Mouse (Mus musculus): ENCODE results near the gene Acox1.

The Acox1 gene

GRCm38 (mm10) chr11:116210696-116211095, 11.9 kb upstream of the Acox1 start:
- DNase-seq (ENCODE audit: low spot score) = peak; percentile 87

- DNase-seq (ENCODE audit: low spot score) = peak; percentile 61
Measured at GRCm38 (mm10) chr11:116209257-116209656, 10.4 kb upstream of the Acox1 start.

GRCm38 (mm10) chr11:116208660-116209059, 9.8 kb upstream of the Acox1 start:
- no peak for DNase-seq (ENCODE audit: low spot score)

GRCm38 (mm10) chr11:116206678-116207077, 7.8 kb upstream of the Acox1 start:
- DNase-seq (ENCODE audit: low spot score) = no peak

- DNase-seq (ENCODE audit: low spot score) = no peak
Measured at GRCm38 (mm10) chr11:116203150-116203549, 4.3 kb upstream of the Acox1 start.

- DNase-seq (ENCODE audit: low spot score) = no peak
Measured at GRCm38 (mm10) chr11:116201151-116201550, 2.3 kb upstream of the Acox1 start.

- DNase-seq (ENCODE audit: low spot score) = no peak
Measured at GRCm38 (mm10) chr11:116198132-116198531, 713 bp downstream of the Acox1 start.

DNA sequence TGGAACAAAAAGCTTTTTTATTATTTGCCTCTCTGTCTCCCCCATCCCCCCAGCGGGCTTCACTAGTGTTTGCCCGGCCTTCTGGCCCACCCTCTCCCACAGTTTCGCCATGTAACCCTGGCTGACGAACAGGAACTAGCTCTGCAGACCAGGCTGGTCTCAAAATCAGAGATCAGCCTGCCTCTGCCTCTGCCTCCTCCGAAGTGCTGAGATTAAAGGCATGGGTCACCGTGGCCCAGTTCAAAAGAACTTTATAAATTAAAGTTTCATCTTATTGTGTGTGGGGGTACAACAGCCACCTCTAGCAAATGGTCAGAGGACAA, 1.3 kb downstream of the Acox1 start:
- no peak for DNase-seq (ENCODE audit: low spot score)

DNA sequence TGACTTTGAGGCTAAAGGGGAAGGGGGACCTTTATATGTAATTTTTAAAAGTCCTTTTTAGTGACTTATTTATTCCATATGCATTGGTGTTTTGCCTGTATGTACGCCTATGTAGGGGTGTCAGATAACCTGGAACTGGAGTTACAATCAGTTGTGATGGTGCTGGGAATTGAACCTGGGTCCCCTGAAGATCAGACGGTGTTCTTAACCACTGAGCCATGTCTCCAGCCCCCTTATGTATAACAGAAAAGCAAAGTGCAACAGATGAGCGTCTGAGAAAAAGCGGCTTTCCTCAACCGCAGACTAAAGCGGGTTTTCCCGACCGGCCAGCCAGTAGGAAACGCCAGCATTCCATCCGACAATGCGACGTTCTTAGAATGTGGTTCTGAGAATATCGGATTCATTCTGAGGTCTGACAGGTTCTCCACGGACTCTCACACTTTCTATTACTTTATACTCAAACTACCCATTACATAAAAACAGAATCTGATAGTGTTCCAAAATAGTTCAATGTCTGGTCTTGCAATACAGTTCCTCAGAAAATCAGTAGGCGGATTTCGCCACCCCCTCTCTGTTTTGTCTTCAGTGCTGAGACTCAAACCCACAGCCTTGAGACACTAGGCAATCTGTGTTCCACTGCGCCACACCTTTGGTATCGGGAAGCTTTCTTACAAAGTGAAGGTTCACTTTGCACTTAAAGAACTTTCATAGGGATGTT, 1.8 kb downstream of the Acox1 start:
- no peak for DNase-seq (ENCODE audit: low spot score)

DNA sequence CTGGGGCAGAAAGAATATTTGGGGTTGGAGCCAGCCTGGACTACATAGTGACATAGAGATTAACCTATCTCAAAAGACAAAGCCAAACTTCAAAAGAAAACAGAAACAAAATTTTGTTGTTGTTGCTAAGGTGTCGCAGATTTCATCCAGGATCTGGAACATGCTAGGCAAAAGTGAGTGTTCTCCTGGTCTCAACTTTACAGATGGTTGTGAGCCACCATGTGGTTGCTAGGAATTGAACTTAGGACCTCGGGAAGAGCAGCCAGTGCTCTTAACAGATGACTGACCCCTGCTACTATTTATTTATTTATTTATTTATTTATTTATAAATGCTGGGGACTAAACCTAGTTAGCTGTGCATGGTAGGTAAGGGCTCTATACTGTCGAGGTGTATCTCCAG, 2.5 kb downstream of the Acox1 start:
- DNase-seq (ENCODE audit: low spot score) = no peak

- DNase-seq (ENCODE audit: low spot score) = peak; percentile 76
Measured at GRCm38 (mm10) chr11:116195252-116195651, 3.6 kb downstream of the Acox1 start.

DNA sequence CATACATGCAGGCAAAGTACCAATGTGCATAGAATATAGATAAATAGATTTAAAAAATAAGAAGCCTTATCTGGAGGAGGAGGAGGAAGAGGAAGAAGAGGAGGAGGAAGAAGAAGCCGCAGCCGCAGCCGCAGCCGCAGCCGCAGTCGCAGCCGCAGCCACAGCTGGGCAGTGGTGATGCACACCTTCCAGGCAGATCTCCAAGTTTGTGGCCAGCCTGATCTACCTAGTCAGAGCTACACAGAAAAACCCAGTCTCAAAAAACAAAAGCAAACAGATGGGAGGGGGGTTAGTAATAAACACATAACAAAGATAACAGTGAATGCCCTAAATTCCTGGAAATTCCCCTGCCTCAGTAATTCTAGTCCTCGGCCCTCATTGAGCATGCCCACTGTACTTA, 4.2 kb downstream of the Acox1 start:
- no peak for DNase-seq (ENCODE audit: low spot score)

DNA sequence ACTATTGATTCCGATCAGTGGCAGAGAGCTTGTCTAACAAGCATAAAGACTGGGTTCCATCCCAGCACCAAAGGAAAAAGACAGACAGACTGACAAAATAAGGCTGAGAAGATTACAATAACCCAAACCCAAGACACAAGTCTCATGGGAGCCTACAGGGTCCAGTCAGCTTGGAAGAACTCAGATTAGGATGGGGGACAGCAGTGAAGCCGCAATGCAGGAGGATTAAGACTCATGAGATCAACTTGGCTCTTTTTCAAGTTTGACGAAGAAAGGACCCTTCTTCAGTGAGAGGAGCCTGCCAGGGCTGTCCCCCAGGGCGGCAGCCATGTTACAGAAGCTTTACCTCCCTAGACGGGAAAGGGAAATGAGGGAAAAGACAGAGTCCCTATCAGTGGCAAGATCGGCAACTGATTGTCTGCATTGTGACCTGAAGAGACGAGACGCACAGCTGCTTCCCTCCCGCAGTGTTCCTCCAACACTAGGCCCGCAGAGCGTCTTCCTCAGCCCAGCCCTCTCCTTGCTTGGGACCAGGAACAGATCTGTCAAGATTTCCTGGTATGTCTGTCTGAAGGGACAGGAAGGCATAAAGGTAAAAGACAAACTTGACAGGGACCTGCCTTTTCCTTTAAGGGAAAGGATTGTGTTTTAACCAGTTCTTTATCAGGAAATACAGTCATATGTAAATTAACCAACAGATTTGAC, 11.5 kb downstream of the Acox1 start:
- DNase-seq (ENCODE audit: low spot score) = no peak

- DNase-seq (ENCODE audit: low spot score) = no peak
Measured at GRCm38 (mm10) chr11:116186360-116186759, 12.5 kb downstream of the Acox1 start.

DNA sequence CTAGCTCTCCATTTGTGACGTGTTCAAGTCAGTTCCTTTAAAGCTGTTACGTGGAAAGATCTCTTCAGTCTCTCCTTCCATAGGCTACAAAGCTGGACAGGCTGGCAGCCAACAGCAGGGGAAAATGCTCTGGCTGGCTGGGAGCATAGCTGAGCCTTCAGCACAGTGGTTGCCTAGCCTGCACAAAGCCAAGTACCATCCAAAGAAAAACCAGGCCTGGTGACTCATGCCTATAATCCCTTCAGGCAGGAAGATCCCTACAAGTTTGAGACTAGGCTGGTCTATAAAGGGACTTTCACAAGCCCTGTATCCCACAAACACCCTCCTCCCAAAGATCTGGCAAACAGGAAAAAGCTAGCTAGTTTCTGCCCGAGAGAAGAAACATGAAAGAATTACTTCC, 13.0 kb downstream of the Acox1 start:
- no peak for DNase-seq (ENCODE audit: low spot score)

GRCm38 (mm10) chr11:116178411-116179121, 20.3 kb downstream of the Acox1 start:
- DNase-seq (ENCODE audit: low spot score) = no peak

DNA sequence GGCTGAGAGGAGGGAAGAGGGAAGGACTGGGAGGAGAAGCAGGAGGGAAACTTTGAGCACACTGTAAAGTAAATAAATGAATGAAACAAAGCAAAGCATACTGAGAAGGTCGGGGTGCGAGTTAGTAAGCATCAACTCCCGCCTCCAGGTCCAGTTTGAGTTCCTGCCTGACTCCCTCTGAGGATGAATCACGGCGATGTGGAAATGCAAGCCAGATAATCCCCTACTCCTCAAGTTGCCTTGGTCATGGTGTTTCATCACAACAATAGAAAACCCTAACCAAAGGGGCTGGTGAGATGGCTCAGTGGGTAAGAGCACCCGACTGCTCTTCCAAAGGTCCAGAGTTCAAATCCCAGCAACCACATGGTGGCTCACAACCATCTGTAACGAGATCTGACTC, 22.8 kb downstream of the Acox1 start:
- no peak for DNase-seq (ENCODE audit: low spot score)

DNA sequence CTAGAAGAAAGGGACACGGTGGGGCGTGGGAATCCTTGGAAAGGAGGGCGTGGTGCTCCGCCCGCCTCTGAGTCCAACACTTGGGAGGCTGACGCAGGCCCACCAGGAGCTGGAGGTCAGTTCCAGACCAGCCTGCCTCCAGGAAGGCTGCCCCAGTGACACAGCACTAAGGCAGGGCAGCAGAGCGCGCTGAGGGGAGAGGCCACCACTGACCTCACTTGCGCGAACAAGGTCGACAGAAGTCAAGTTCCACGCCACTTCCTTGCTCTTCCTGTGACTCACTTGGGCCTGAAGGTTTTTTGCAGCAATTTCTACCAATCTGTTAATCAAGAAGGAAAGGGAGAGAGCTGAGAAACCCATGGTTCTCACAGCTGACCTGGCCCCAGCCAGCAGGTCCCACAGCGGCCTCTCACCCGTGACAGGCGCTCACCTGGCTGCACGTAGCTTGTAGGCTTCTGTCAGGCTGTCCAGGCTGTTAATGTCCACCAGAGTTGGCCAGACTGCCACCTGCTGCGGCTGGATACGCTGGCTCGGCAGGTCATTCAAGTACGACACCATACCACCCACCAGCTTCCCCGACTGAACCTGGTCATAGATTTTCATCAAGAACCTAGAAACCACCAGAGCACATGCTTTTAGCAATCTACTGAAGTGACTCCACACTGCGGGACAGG, 23.9 kb downstream of the Acox1 start:
- DNase-seq (ENCODE audit: low spot score) = no peak

- peak; percentile 25 for DNase-seq (ENCODE audit: low spot score)
Measured at GRCm38 (mm10) chr11:116171959-116172358, 26.9 kb downstream of the Acox1 start.

- no peak for DNase-seq (ENCODE audit: low spot score)
Measured at GRCm38 (mm10) chr11:116170003-116170800, 28.6 kb downstream of the Acox1 start.

DNA sequence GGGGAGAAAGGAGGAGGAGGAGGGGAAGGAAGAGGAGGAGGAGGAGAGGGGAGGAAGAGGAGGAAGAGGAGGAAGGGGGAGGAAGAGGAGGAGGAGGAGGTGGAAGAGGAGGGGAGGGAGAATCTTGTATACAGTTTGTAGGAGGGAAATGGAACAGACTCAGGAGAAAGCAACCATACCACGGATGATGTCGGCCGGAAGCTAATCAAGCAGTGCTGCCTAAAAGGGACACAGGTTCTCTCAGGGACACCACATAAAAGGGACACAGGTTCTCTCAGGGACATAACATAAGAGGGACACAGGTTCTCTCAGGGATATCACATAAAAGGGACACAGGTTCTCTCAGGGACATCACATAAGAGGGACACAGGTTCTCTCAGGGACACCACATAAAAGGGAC, 29.6 kb downstream of the Acox1 start:
- no peak for DNase-seq (ENCODE audit: low spot score)

Data from yolk sac, embryonic 10.5 days (tissue).